Mouse (Mus musculus) hindbrain, embryonic 12.5 days (tissue): Measurements from ENCODE around the gene Msx2. TPM values are rescaled to one million over a fixed set of nuclear protein-coding genes. Genes with fewer than 3 reads are reported as not detected.

Experiments used
- ATAC-seq: fragments of 200-750 bp; cut with Nextera tagmentation; 2 replicates; pipeline ENCODE4 v1.8.0; 2017; ENCODE audit warnings: moderate TSS enrichment; ENCODE audit not compliant: low FRiP score
- H3K27ac ChIP-seq: fragments of 300-500 bp; sonication (generic); 2 replicates; pipeline ENCODE4 v1.5.1; 2016; ENCODE audit warnings: mild to moderate bottlenecking
- H3K27me3 ChIP-seq: fragments of 300-500 bp; sonication (generic); 2 replicates; pipeline ENCODE4 v1.6.1; 2016; ENCODE audit warnings: mild to moderate bottlenecking
- H3K36me3 ChIP-seq: fragments of 300-500 bp; sonication (generic); 2 replicates; pipeline ENCODE4 v1.6.1; 2016; ENCODE audit warnings: mild to moderate bottlenecking
- H3K4me1 ChIP-seq: fragments of 300-500 bp; sonication (generic); 2 replicates; pipeline ENCODE4 v1.6.1; 2016
- H3K4me2 ChIP-seq: fragments of 300-500 bp; sonication (generic); replicated peaks from 2 replicates; pipeline ENCODE4 v1.6.1; 2016; ENCODE audit warnings: mild to moderate bottlenecking
- H3K4me3 ChIP-seq: fragments of 300-500 bp; sonication (generic); 2 replicates; pipeline ENCODE4 v1.5.1; 2016; ENCODE audit warnings: mild to moderate bottlenecking
- H3K9ac ChIP-seq: fragments of 300-500 bp; sonication (generic); 2 replicates; pipeline ENCODE4 v1.6.1; 2016; ENCODE audit warnings: mild to moderate bottlenecking, moderate library complexity
- H3K9me3 ChIP-seq: fragments of 300-500 bp; sonication (generic); replicated peaks from 2 replicates; pipeline ENCODE4 v1.6.1; 2016; ENCODE audit warnings: mild to moderate bottlenecking
- WGBS: fragments of 180-500 bp; shearing (Covaris S2); methylation state at CpG from one replicate; pipeline ENCODE4 v1.1.7; 2016; 5-methylcytosine and 5-hydroxymethylcytosine counted together
- polyA plus RNA-seq: library from polyadenylated mRNA; unstranded; fragments of >200 nt; fragmentation: Nextera tagmentation; extraction: Ambion mirVana; gene quantifications from 2 replicates; pipeline ENCODE4 v1.2.1, GENCODE M21; 2016

Msx2 gene
- polyA plus RNA-seq, 1 experiment from 2014 or later = 60.3 TPM

- ATAC-seq = no peak
- no peaks in the 10 kb centered on the region for H3K36me3 ChIP-seq
- H3K4me3 ChIP-seq = no peak overlapping the region
- H3K4me1 ChIP-seq = peaks cover 27% of the 10 kb centered on the region; the same call in 1 of the 2 replicates
- H3K27ac ChIP-seq = no peak overlapping the region
- H3K9me3 ChIP-seq = no peaks in the 10 kb centered on the region
- no peak overlapping the region for H3K9ac ChIP-seq
- H3K4me2 ChIP-seq = no peak overlapping the region
- WGBS = 12% methylated on average over 6 of the region's 6 CpGs
- peaks cover 85% of the 10 kb centered on the region for H3K27me3 ChIP-seq
Measured at GRCm38 (mm10) chr13:53474491-53474890, 1.6 kb upstream of the Msx2 start.

- peaks cover 90% of the 10 kb centered on the region for H3K27me3 ChIP-seq
- H3K4me1 ChIP-seq = peaks cover 31% of the 10 kb centered on the region; the same call in 1 of the 2 replicates
- no peak for ATAC-seq
- WGBS = 12% methylated on average over 5 of the region's 5 CpGs
- H3K36me3 ChIP-seq = no peaks in the 10 kb centered on the region
- H3K9ac ChIP-seq = no peak overlapping the region
- no peak overlapping the region for H3K4me2 ChIP-seq
- H3K27ac ChIP-seq = no peak overlapping the region
- no peaks in the 10 kb centered on the region for H3K9me3 ChIP-seq
- no peak overlapping the region for H3K4me3 ChIP-seq
Measured at GRCm38 (mm10) chr13:53473991-53474390, 1.1 kb upstream of the Msx2 start.

- Histone ChIP-seq H3K9ac (no peak overlapping the region), H3K27ac (no peak overlapping the region), H3K36me3 (no peaks in the 10 kb centered on the region), H3K9me3 (no peaks in the 10 kb centered on the region), H3K4me3 (no peak overlapping the region), H3K4me1 (peaks cover 32% of the 10 kb centered on the region; the same call in 1 of the 2 replicates), H3K4me2 (peak overlapping the region; percentile 81; the same call in 1 of the 2 replicates), H3K27me3 (peaks cover 94% of the 10 kb centered on the region)
- WGBS = 19% methylated on average over 4 of the region's 4 CpGs
- no peak for ATAC-seq
Measured at GRCm38 (mm10) chr13:53473291-53473690, 417 bp upstream of the Msx2 start.

- Histone ChIP-seq H3K4me1 (peaks cover 37% of the 10 kb centered on the region), H3K4me2 (peak overlapping the region; percentile 81), H3K27ac (peak overlapping the region; percentile 66), H3K27me3 (peaks cover 94% of the 10 kb centered on the region), H3K9ac (peak overlapping the region; percentile 67), H3K4me3 (peak overlapping the region; percentile 55), H3K9me3 (no peaks in the 10 kb centered on the region), H3K36me3 (no peaks in the 10 kb centered on the region)
- peak; percentile 36 for ATAC-seq
- WGBS = under 1% methylated on average over 48 of the region's 50 CpGs
Measured at GRCm38 (mm10) chr13:53471926-53472613, 804 bp downstream of the Msx2 start.

GRCm38 (mm10) chr13:53471411-53471810 is 1.5 kb downstream of the Msx2 start:
- H3K4me3 ChIP-seq = peak overlapping the region; percentile 55
- no peaks in the 10 kb centered on the region for H3K9me3 ChIP-seq
- ATAC-seq = no peak
- H3K36me3 ChIP-seq = no peaks in the 10 kb centered on the region
- H3K27ac ChIP-seq = no peak overlapping the region
- 2% methylated on average over 6 of the region's 6 CpGs for WGBS
- peak overlapping the region; percentile 81 for H3K4me2 ChIP-seq
- H3K27me3 ChIP-seq = peaks cover 94% of the 10 kb centered on the region
- H3K9ac ChIP-seq = peak overlapping the region; percentile 46
- H3K4me1 ChIP-seq = peaks cover 35% of the 10 kb centered on the region

- Histone ChIP-seq H3K9me3 (no peaks in the 10 kb centered on the region), H3K4me1 (peaks cover 33% of the 10 kb centered on the region), H3K4me3 (peak overlapping the region; percentile 55), H3K27ac (0 out of 2 replicates have a peak overlapping the region, but pooled peaks have one; percentile 26), H3K9ac (peak overlapping the region; percentile 46), H3K4me2 (peak overlapping the region; percentile 81), H3K27me3 (peaks cover 92% of the 10 kb centered on the region), H3K36me3 (no peaks in the 10 kb centered on the region)
- WGBS = 3% methylated on average over 9 of the region's 9 CpGs
- no peak for ATAC-seq
Measured at GRCm38 (mm10) chr13:53470437-53471151, 2.3 kb downstream of the Msx2 start.

GRCm38 (mm10) chr13:53469756-53470155 is 3.1 kb downstream of the Msx2 start:
- Histone ChIP-seq H3K4me2 (peak overlapping the region; percentile 81), H3K9ac (peak overlapping the region; percentile 50), H3K4me3 (peak overlapping the region; percentile 55), H3K4me1 (peaks cover 37% of the 10 kb centered on the region), H3K27me3 (peaks cover 92% of the 10 kb centered on the region), H3K36me3 (no peaks in the 10 kb centered on the region), H3K9me3 (no peaks in the 10 kb centered on the region), H3K27ac (no peak overlapping the region)
- ATAC-seq = no peak
- WGBS = 13% methylated on average over 5 of the region's 5 CpGs

- Histone ChIP-seq H3K27me3 (peaks cover 85% of the 10 kb centered on the region), H3K4me3 (peak overlapping the region; percentile 18), H3K9me3 (no peaks in the 10 kb centered on the region), H3K36me3 (no peaks in the 10 kb centered on the region), H3K27ac (no peak overlapping the region), H3K4me1 (peaks cover 48% of the 10 kb centered on the region), H3K4me2 (peak overlapping the region; percentile 27), H3K9ac (no peak overlapping the region)
- 10% methylated on average over 14 of the region's 14 CpGs for WGBS
- ATAC-seq = no peak
Measured at GRCm38 (mm10) chr13:53468171-53468570, 4.7 kb downstream of the Msx2 start.

GRCm38 (mm10) chr13:53466189-53466866 is 6.5 kb downstream of the Msx2 start:
- peak overlapping the region; percentile 38; the same call in 1 of the 2 replicates for H3K9ac ChIP-seq
- peak overlapping the region; percentile 15 for H3K4me3 ChIP-seq
- H3K27ac ChIP-seq = peak overlapping the region; percentile 44; the same call in 1 of the 2 replicates
- H3K27me3 ChIP-seq = peaks cover 86% of the 10 kb centered on the region
- no peaks in the 10 kb centered on the region for H3K36me3 ChIP-seq
- WGBS = 3% methylated on average over 18 of the region's 18 CpGs
- H3K4me2 ChIP-seq = peak overlapping the region; percentile 43
- H3K9me3 ChIP-seq = no peaks in the 10 kb centered on the region
- ATAC-seq = no peak
- peaks cover 58% of the 10 kb centered on the region for H3K4me1 ChIP-seq

- WGBS = 1% methylated on average over 26 of the region's 26 CpGs
- Histone ChIP-seq H3K4me1 (peaks cover 58% of the 10 kb centered on the region), H3K9ac (0 out of 2 replicates have a peak overlapping the region, but pooled peaks have one; percentile 15), H3K27ac (peak overlapping the region; percentile 71), H3K27me3 (peaks cover 86% of the 10 kb centered on the region), H3K4me3 (peak overlapping the region; percentile 15), H3K4me2 (peak overlapping the region; percentile 43), H3K9me3 (no peaks in the 10 kb centered on the region), H3K36me3 (no peaks in the 10 kb centered on the region)
- no peak for ATAC-seq
Measured at GRCm38 (mm10) chr13:53465191-53465820, 7.6 kb downstream of the Msx2 start.

- Histone ChIP-seq H3K27me3 (peaks cover 84% of the 10 kb centered on the region), H3K4me3 (peak overlapping the region; percentile 2; the same call in 1 of the 2 replicates), H3K9ac (0 out of 2 replicates have a peak overlapping the region, but pooled peaks have one; percentile 15), H3K36me3 (no peaks in the 10 kb centered on the region), H3K9me3 (no peaks in the 10 kb centered on the region), H3K4me1 (peaks cover 54% of the 10 kb centered on the region), H3K27ac (peak overlapping the region; percentile 71), H3K4me2 (peak overlapping the region; percentile 43)
- peak; percentile 57 for ATAC-seq
- WGBS = under 1% methylated on average over 18 of the region's 21 CpGs
Measured at GRCm38 (mm10) chr13:53464441-53465001, 8.4 kb downstream of the Msx2 start.
